Mouse (Mus musculus) cerebellum, adult 2 months (tissue): ENCODE data around the gene Lpxn. TPM values are rescaled to one million over a fixed set of nuclear protein-coding genes. Genes with fewer than 3 reads are reported as not detected.

Experiments used
- DNase-seq, 2 experiments: peaks; one replicate each; pipeline ENCODE4 v3.0.0; 2021
- H3K27ac ChIP-seq: fragments of 200-500 bp; 2 replicates; pipeline ENCODE4 v1.5.1; 2012; ENCODE audit warnings: low read length, control low read depth, inconsistent platforms; ENCODE audit not compliant: insufficient read depth
- H3K27me3 ChIP-seq: fragments of 200-500 bp; 2 replicates; pipeline ENCODE4 v1.6.1; 2012; ENCODE audit warnings: inconsistent platforms, mild to moderate bottlenecking, low read length, moderate library complexity; ENCODE audit not compliant: control insufficient read depth, insufficient read depth
- H3K4me1 ChIP-seq: fragments of 200-500 bp; 2 replicates; pipeline ENCODE4 v1.6.1; 2011; ENCODE audit warnings: low read length; ENCODE audit not compliant: control insufficient read depth, insufficient read depth
- H3K4me3 ChIP-seq: fragments of 200-500 bp; replicated peaks from 2 replicates; pipeline ENCODE3; 2011; ENCODE audit warnings: mild to moderate bottlenecking, low read depth, low read length, control low read depth; ENCODE audit not compliant: insufficient read depth
- CTCF ChIP-seq: fragments of 200-500 bp; IDR thresholded peaks from 2 replicates; pipeline ENCODE4 v1.5.1; 2011; ENCODE audit warnings: low read depth, mild to moderate bottlenecking, control low read depth, low read length, moderate library complexity, borderline replicate concordance; ENCODE audit not compliant: insufficient read depth
- POLR2A ChIP-seq: fragments of 200-500 bp; IDR thresholded peaks from 2 replicates; pipeline ENCODE4 v1.6.1; 2011; ENCODE audit warnings: low read length, control low read depth, borderline replicate concordance; ENCODE audit not compliant: insufficient read depth
- WGBS: fragments of 180-500 bp; shearing (Covaris S2); methylation state at CpG from one replicate; pipeline ENCODE4 v1.1.7; 2018; 5-methylcytosine and 5-hydroxymethylcytosine counted together
- polyA plus RNA-seq: library from polyadenylated mRNA; depleted of rRNA; stranded (reverse); fragments of >200 nt; gene quantifications from 2 replicates; pipeline ENCODE4 v1.2.3, GENCODE M21; 2012

The Lpxn gene
- polyA plus RNA-seq, 1 experiment: 0.95 TPM

DNA sequence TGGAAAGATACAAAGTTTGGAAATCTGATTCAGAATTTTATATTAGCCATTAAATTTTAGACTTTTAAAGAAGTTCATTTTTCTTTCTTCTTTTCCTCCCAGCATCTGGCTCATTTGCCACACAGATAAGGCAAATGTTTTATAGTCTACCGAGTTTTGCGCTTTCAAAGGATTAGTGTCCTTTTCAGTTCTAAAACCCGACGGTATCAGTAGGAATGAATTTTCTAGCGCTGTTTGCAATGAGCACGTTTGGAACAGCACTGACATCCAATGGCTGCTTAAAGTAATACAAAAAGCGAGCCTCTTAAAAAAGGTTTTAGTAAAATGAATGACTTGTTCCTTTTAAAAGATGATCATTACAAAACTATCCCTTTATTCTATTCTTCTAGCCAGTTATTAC, 1.1 kb downstream of the Lpxn start:
- Histone ChIP-seq H3K27me3 (no peaks in the 10 kb centered on the region), H3K27ac (no peak overlapping the region; the same call in 1 of the 2 replicates), H3K4me3 (peak overlapping the region; percentile 87), H3K4me1 (no peaks in the 10 kb centered on the region)
- TF ChIP-seq POLR2A (no peak), CTCF (no peak)
- WGBS: 0% methylated on average over 7 of the region's 7 CpGs
- DNase-seq: peak in 1 of 2 experiments; percentile 50

DNA sequence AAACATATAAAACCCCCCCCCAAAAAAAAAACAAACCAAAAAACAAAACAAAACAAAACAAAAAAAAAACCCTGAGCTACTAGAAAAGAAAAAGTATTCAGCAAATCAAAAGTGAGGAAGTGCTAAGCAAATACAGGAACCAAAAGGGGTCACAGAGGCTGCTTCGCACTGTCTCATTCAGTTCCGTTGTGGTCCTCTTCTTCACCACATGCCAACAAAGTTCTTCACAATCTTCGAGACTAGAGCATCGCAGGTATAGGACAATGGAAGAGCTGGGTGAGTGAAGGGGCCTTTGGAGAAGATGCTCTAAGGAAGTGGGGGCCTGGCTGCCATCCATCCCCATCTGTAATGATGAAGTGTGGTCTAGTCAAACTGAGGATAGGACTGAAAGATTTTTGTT, 2.4 kb downstream of the Lpxn start:
- no peaks in the 10 kb centered on the region for H3K27me3 ChIP-seq
- H3K27ac ChIP-seq: no peak overlapping the region
- H3K4me1 ChIP-seq: no peaks in the 10 kb centered on the region
- 75% methylated on average over 4 of the region's 4 CpGs for WGBS
- H3K4me3 ChIP-seq: no peak overlapping the region
- TF ChIP-seq CTCF (no peak), POLR2A (no peak)
- peak in 1 of 2 experiments; percentile 8 for DNase-seq

DNA sequence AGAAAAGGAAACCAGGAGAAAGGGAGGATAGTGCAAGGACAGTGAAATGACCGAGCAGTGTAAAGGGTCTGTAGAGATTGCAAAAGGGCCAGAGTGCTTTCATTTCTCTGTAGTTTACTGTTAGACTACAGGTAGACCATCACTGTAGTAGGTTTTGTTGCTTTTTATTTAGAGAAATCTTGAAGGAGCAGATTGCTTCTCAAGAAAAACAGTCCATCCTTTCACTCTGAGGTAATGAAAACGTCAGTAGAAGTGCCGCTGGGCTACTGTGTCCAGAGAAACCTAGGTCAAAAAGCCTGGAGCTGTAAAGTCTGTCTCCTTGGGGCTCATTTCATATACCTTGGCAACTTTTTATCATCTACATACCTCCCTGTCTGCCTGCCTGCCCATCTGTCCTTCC, 3.1 kb downstream of the Lpxn start:
- DNase-seq: no peak
- H3K4me1 ChIP-seq: no peaks in the 10 kb centered on the region
- H3K27me3 ChIP-seq: no peaks in the 10 kb centered on the region
- H3K4me3 ChIP-seq: no peak overlapping the region
- TF ChIP-seq POLR2A (no peak), CTCF (no peak)
- H3K27ac ChIP-seq: no peak overlapping the region
- WGBS: 91% methylated on average over 3 of the region's 3 CpGs

DNA sequence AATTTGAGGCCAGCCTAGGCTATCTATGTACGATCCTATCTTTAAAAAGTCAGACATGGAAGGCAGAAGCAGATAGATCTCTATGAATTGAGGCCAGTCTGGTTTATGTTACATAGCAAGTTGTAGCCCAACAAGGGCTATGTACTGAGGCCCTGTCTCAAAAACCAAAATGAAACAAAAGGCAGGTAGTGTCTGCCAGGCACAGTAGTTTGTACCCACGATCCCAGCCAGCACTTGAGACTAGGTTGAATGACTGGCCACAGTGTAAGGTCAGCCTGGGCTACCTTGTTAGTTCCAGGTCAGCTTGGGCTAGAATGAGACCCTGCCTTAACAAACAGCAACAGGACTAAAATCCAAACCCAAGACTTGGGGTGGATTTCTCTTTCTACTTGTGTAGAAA, 4.6 kb downstream of the Lpxn start:
- no peak overlapping the region for H3K4me3 ChIP-seq
- DNase-seq: no peak
- TF ChIP-seq CTCF (no peak), POLR2A (no peak)
- 70% methylated on average over 2 of the region's 2 CpGs for WGBS
- no peak overlapping the region for H3K27ac ChIP-seq
- no peaks in the 10 kb centered on the region for H3K27me3 ChIP-seq
- H3K4me1 ChIP-seq: no peaks in the 10 kb centered on the region

DNA sequence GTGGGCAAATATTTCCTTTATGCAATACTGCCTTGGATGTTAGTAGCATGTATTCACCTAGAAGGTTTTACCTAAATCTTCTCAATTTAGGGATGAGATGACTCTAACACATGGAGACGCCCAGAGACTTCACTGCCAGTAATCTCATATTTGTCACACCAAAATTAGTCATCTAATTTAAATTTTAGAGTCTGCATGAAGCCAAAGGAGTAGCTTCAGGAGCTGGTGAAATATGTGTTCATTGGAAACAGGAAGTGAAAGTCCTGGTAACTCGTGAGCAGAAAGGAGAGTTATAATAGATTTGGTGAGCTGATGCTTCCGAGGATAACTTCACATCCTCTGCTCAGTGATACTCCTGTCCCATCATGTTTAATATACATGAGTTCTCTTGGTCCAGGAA, 5.1 kb downstream of the Lpxn start:
- DNase-seq: no peak
- H3K4me1 ChIP-seq: no peaks in the 10 kb centered on the region
- H3K4me3 ChIP-seq: no peak overlapping the region
- no peaks in the 10 kb centered on the region for H3K27me3 ChIP-seq
- TF ChIP-seq CTCF (no peak), POLR2A (no peak)
- H3K27ac ChIP-seq: no peak overlapping the region
- 80% methylated on average over 3 of the region's 3 CpGs for WGBS

DNA sequence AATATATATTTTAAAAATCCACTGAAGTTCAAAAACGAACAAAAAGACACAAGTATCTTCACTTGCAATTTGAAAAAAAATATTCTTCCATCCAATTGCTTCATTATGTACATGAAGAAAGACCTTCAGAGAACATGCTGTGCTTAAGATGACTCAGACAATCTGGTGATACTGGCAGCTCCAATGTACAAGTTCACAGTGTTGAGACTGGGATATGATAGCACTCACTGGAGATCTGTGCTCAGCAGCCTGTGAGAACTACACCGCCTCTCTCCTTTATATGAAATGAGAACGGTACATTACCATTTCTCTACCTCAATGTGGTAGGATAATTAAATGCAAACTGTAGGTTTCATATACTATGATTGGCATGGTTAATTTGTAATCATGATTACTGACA, 6.8 kb downstream of the Lpxn start:
- WGBS: 52% methylated on average over 3 of the region's 3 CpGs
- no peak overlapping the region for H3K4me3 ChIP-seq
- H3K27ac ChIP-seq: no peak overlapping the region
- DNase-seq: peak in 1 of 2 experiments; percentile 47
- no peaks in the 10 kb centered on the region for H3K4me1 ChIP-seq
- no peak for TF ChIP-seq CTCF
- no peak for TF ChIP-seq POLR2A
- no peaks in the 10 kb centered on the region for H3K27me3 ChIP-seq

DNA sequence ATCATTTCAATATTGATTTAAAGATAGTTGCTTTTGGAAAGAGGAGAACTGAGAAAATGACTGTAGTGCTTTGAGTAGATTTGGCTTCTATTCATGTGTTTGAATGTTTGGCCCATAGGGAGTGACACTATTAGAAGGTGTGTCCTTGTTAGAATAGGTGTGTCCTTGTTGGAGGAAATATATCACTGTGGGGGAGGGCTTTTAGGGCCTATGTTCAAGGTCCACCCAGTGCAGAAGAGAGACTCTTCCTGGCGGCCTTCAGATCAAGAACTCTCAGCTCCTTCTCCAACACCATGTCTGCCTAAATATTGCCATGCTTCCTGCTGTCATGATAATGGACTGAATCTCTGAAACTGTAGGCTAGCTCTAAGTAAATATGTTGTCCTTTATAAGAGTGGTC, 8.2 kb downstream of the Lpxn start:
- WGBS: 86% methylated on average over 1 of the region's 1 CpGs
- no peak overlapping the region for H3K4me3 ChIP-seq
- no peaks in the 10 kb centered on the region for H3K4me1 ChIP-seq
- no peak for TF ChIP-seq CTCF
- TF ChIP-seq POLR2A: no peak
- no peak overlapping the region for H3K27ac ChIP-seq
- no peaks in the 10 kb centered on the region for H3K27me3 ChIP-seq
- DNase-seq: no peak

DNA sequence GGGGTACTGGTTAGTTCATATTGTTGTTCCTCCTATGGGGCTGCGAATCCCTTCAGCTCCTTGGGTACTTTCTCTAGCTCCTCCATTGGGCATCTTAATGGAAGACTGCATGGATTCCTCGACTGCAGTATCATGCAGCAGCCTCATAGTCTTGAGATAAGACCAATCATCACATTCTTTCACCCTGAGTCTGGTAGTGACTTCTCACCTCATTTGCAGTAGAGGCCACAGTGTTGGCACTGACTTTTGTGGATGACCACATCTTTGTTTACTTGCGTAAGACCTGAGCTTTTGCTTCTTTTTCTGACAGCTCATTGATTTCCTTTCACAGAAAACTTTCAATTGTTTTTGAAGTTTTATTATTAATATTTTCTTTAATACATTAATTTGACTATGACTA, 9.7 kb downstream of the Lpxn start:
- no peak for DNase-seq
- Histone ChIP-seq H3K27ac (no peak overlapping the region), H3K4me1 (no peaks in the 10 kb centered on the region), H3K27me3 (no peaks in the 10 kb centered on the region), H3K4me3 (no peak overlapping the region)
- TF ChIP-seq POLR2A: no peak
- no peak for TF ChIP-seq CTCF
- WGBS: 80% methylated on average over 3 of the region's 3 CpGs

DNA sequence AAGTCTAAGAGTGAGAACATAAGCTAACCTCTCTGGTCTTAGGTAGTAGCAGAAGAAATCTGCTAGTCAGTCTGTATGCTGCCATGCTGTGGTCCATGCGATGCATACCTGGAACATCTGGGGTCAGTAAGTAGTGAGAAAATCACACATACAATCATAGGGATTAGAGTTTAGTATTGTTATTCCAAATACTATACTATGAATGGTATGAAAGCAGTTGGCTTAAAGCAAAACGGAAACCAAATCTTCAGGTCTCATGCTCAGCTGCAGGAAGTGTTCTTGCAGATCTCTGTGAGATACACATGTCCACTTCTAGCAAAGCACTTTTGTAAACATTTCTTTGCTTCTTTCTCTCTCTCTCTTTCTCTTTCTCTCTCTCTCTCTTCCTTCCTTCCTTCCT, 10.2 kb downstream of the Lpxn start:
- H3K4me1 ChIP-seq: no peaks in the 10 kb centered on the region
- TF ChIP-seq POLR2A (no peak), CTCF (no peak)
- H3K27me3 ChIP-seq: no peaks in the 10 kb centered on the region
- no peak for DNase-seq
- H3K4me3 ChIP-seq: no peak overlapping the region
- WGBS: 78% methylated on average over 2 of the region's 2 CpGs
- H3K27ac ChIP-seq: no peak overlapping the region
